Mouse (Mus musculus): Measurements from ENCODE around the gene H2al2a. TPM values are rescaled to one million over a fixed set of nuclear protein-coding genes. Genes with fewer than 3 reads are reported as not detected.
"Not testable (repeated sequence)": the region's sequence is repeated elsewhere in the genome, so short reads cannot be mapped to it uniquely, and the experiment has no call there.

Gene H2al2a
- total and polyA plus RNA-seq, 3 experiments = 0.51 TPM; not detected in 2

- no peak for TF ChIP-seq POLR2A (IDR thresholded peaks at IDR 0.05; ENCODE audit: insufficient read depth, low read depth, low read length)
- no peak for TF ChIP-seq CTCF (IDR thresholded peaks at IDR 0.05)
- no peak for TF ChIP-seq EP300 (IDR thresholded peaks at IDR 0.05; ENCODE audit: insufficient read depth, low read depth, low read length)
- H3K9ac ChIP-seq (ENCODE audit: low read depth, low read length) = no peak overlapping the region
- H3K4me3 ChIP-seq = no peak overlapping the region
- H3K27ac ChIP-seq = no peak overlapping the region
- DNase-seq = no peak
- no peaks in the 10 kb centered on the region for H3K79me2 ChIP-seq (replicated peaks; ENCODE audit: control insufficient read depth, insufficient read depth, low read length)
- no peaks in the 10 kb centered on the region for H3K4me1 ChIP-seq (ENCODE audit: control insufficient read depth, insufficient read depth, low read length)
- no peaks in the 10 kb centered on the region for H3K36me3 ChIP-seq (ENCODE audit: control insufficient read depth, insufficient read depth, low read length)
- no peaks in the 10 kb centered on the region for H3K27me3 ChIP-seq (ENCODE audit: control insufficient read depth, insufficient read depth, low read length)
- intact Hi-C loops (cut with DNase I) = no loop called here
Observed at GRCm38 (mm10) chr2:17989562-17989961, 7.2 kb downstream of the H2al2a start.

GRCm38 (mm10) chr2:17989115-17989514 is 7.6 kb downstream of the H2al2a start:
- DNase-seq = no peak
- Histone ChIP-seq H3K79me2 (replicated peaks; ENCODE audit: control insufficient read depth, insufficient read depth, low read length) (no peaks in the 10 kb centered on the region), H3K9ac (ENCODE audit: low read depth, low read length) (no peak overlapping the region), H3K4me1 (ENCODE audit: control insufficient read depth, insufficient read depth, low read length) (no peaks in the 10 kb centered on the region), H3K27me3 (ENCODE audit: control insufficient read depth, insufficient read depth, low read length) (no peaks in the 10 kb centered on the region), H3K36me3 (ENCODE audit: control insufficient read depth, insufficient read depth, low read length) (no peaks in the 10 kb centered on the region), H3K27ac (no peak overlapping the region), H3K4me3 (no peak overlapping the region)
- 66% methylated on average over 3 of the region's 3 CpGs for WGBS
- TF ChIP-seq POLR2A (IDR thresholded peaks at IDR 0.05; ENCODE audit: insufficient read depth, low read depth, low read length) = no peak
- TF ChIP-seq EP300 (IDR thresholded peaks at IDR 0.05; ENCODE audit: insufficient read depth, low read depth, low read length) = no peak
- TF ChIP-seq CTCF (IDR thresholded peaks at IDR 0.05) = no peak
- intact Hi-C loops (cut with DNase I) = no loop called here

DNA sequence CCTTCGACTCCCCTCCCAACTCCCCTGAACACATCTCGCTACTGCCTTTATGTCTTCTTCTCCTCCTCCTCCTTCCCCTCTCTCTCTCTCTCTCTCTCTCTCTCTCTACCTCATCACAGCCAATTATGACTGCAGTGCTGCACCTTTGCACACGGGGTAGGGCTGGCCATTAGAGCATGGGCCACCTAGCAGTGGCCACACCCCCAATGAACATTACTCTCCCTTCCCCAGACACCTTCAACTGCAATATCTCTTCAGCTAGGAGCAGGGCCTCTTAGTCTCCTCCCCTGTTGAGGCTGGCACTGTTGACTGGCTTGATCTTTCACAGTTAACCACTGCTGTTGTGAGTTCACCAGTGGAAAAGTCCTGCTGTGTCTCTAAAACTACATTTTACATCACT is 10.1 kb downstream of the H2al2a start:
- H3K4me3 ChIP-seq = no peak overlapping the region
- H3K9ac ChIP-seq (ENCODE audit: low read depth, low read length) = no peak overlapping the region
- no peak overlapping the region for H3K27ac ChIP-seq
- no peaks in the 10 kb centered on the region for H3K27me3 ChIP-seq (ENCODE audit: control insufficient read depth, insufficient read depth, low read length)
- H3K79me2 ChIP-seq (replicated peaks; ENCODE audit: control insufficient read depth, insufficient read depth, low read length) = no peaks in the 10 kb centered on the region
- no peak for DNase-seq
- no peak for TF ChIP-seq CTCF (IDR thresholded peaks at IDR 0.05)
- no peak for TF ChIP-seq POLR2A (IDR thresholded peaks at IDR 0.05; ENCODE audit: insufficient read depth, low read depth, low read length)
- TF ChIP-seq EP300 (IDR thresholded peaks at IDR 0.05; ENCODE audit: insufficient read depth, low read depth, low read length) = no peak
- no peaks in the 10 kb centered on the region for H3K36me3 ChIP-seq (ENCODE audit: control insufficient read depth, insufficient read depth, low read length)
- no peaks in the 10 kb centered on the region for H3K4me1 ChIP-seq (ENCODE audit: control insufficient read depth, insufficient read depth, low read length)
- intact Hi-C loops (cut with DNase I) = no loop called here
- WGBS = 77% methylated on average over 3 of the region's 3 CpGs

DNA sequence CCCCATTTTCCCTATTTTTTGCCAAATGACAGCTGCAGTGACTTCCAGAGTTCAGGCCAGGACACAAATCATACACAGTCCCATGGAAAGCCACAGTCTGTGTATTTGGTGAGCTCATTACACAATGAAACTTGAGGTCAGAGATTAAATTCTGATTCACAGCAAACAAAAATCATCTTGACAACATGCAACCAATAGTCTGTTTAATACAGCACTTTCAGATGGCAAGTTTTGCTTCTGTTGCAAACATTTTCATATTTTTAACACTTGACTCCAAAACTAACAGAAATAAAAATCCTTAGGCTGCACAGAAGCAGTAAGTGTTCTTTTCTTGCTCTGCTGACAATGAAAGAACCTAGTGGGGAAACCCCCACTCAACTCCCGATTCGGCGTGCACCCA is 12.0 kb downstream of the H2al2a start:
- no peak for DNase-seq
- WGBS = 90% methylated on average over 3 of the region's 3 CpGs
- H3K36me3 ChIP-seq (ENCODE audit: control insufficient read depth, insufficient read depth, low read length) = no peaks in the 10 kb centered on the region
- no peak overlapping the region for H3K27ac ChIP-seq
- TF ChIP-seq CTCF (IDR thresholded peaks at IDR 0.05) = no peak
- no peak for TF ChIP-seq EP300 (IDR thresholded peaks at IDR 0.05; ENCODE audit: insufficient read depth, low read depth, low read length)
- no peak for TF ChIP-seq POLR2A (IDR thresholded peaks at IDR 0.05; ENCODE audit: insufficient read depth, low read depth, low read length)
- H3K4me3 ChIP-seq = no peak overlapping the region
- H3K4me1 ChIP-seq (ENCODE audit: control insufficient read depth, insufficient read depth, low read length) = no peaks in the 10 kb centered on the region
- no peak overlapping the region for H3K9ac ChIP-seq (ENCODE audit: low read depth, low read length)
- intact Hi-C loops (cut with DNase I) = no loop called here
- H3K27me3 ChIP-seq (ENCODE audit: control insufficient read depth, insufficient read depth, low read length) = no peaks in the 10 kb centered on the region
- H3K79me2 ChIP-seq (replicated peaks; ENCODE audit: control insufficient read depth, insufficient read depth, low read length) = no peaks in the 10 kb centered on the region

- H3K4me3 ChIP-seq = no peak overlapping the region
- no peak overlapping the region for H3K27ac ChIP-seq
- no peak for TF ChIP-seq POLR2A (IDR thresholded peaks at IDR 0.05; ENCODE audit: insufficient read depth, low read depth, low read length)
- DNase-seq = no peak
- intact Hi-C loops (cut with DNase I) = no loop called here
- H3K4me1 ChIP-seq (ENCODE audit: control insufficient read depth, insufficient read depth, low read length) = no peaks in the 10 kb centered on the region
- no peak overlapping the region for H3K9ac ChIP-seq (ENCODE audit: low read depth, low read length)
- no peaks in the 10 kb centered on the region for H3K79me2 ChIP-seq (replicated peaks; ENCODE audit: control insufficient read depth, insufficient read depth, low read length)
- no peaks in the 10 kb centered on the region for H3K36me3 ChIP-seq (ENCODE audit: control insufficient read depth, insufficient read depth, low read length)
- WGBS = 92% methylated on average over 1 of the region's 1 CpGs
- no peaks in the 10 kb centered on the region for H3K27me3 ChIP-seq (ENCODE audit: control insufficient read depth, insufficient read depth, low read length)
Observed at GRCm38 (mm10) chr2:17982747-17983146, 14.0 kb downstream of the H2al2a start.

GRCm38 (mm10) chr2:17978706-17979105 is 18.1 kb downstream of the H2al2a start:
- H3K27me3 ChIP-seq (ENCODE audit: control insufficient read depth, insufficient read depth, low read length) = no peaks in the 10 kb centered on the region
- no peaks in the 10 kb centered on the region for H3K36me3 ChIP-seq (ENCODE audit: control insufficient read depth, insufficient read depth, low read length)
- intact Hi-C loops (cut with DNase I) = no loop called here
- no peaks in the 10 kb centered on the region for H3K79me2 ChIP-seq (replicated peaks; ENCODE audit: control insufficient read depth, insufficient read depth, low read length)
- H3K9ac ChIP-seq (ENCODE audit: low read depth, low read length) = no peak overlapping the region
- no peak overlapping the region for H3K4me3 ChIP-seq
- TF ChIP-seq POLR2A (IDR thresholded peaks at IDR 0.05; ENCODE audit: insufficient read depth, low read depth, low read length) (no peak), EP300 (IDR thresholded peaks at IDR 0.05; ENCODE audit: insufficient read depth, low read depth, low read length) (no peak), CTCF (IDR thresholded peaks at IDR 0.05) (no peak)
- H3K27ac ChIP-seq = no peak overlapping the region
- no peaks in the 10 kb centered on the region for H3K4me1 ChIP-seq (ENCODE audit: control insufficient read depth, insufficient read depth, low read length)
- 90% methylated on average over 6 of the region's 6 CpGs for WGBS
- DNase-seq = no peak

DNA sequence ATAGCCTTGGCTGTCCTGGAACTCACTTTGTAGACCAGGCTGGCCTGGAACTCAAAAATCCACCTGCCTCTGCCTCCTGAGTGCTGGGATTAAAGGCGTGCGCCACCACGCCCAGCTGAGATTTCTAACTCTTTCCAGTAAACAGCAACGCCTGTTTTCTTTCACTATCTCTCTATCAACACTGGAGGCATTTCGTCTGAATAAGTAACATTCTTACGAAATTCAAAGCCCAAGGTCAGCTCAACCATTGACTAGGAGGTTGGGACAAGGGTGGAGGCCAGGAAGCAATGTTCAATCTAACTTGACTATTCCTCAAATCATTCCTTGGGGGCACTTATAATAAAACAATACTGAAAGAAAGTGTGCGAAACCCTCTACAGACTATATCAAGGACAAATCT is 18.5 kb downstream of the H2al2a start:
- H3K36me3 ChIP-seq (ENCODE audit: control insufficient read depth, insufficient read depth, low read length); H3K27me3 ChIP-seq (ENCODE audit: control insufficient read depth, insufficient read depth, low read length); H3K79me2 ChIP-seq (replicated peaks; ENCODE audit: control insufficient read depth, insufficient read depth, low read length); H3K9ac ChIP-seq (ENCODE audit: low read depth, low read length); intact Hi-C loops (cut with DNase I); H3K4me1 ChIP-seq (ENCODE audit: control insufficient read depth, insufficient read depth, low read length); DNase-seq; H3K27ac ChIP-seq; H3K4me3 ChIP-seq: not testable (repeated sequence)
- 92% methylated on average over 7 of the region's 7 CpGs for whole genome bisulfite sequencing

DNA sequence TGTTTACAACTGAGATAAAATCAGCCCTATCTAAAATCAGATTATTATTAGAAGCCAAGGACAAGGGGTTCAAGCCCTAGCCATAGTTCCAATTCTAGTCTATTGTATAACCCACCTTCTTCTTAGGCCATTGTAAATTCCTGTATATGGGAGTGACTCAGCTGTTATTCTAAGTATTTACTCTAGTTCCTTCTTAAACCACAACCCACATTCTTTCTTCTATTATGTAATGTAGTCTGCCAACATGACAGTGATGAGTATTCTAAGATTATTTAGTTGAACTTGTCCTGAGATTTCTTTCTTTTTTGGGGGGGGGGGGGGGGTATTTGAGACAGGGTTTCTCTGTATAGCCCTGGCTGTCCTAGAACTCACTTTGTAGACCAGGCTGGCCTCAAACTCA is 19.1 kb downstream of the H2al2a start:
- H3K9ac ChIP-seq (ENCODE audit: low read depth, low read length); H3K27me3 ChIP-seq (ENCODE audit: control insufficient read depth, insufficient read depth, low read length); H3K4me1 ChIP-seq (ENCODE audit: control insufficient read depth, insufficient read depth, low read length); intact Hi-C loops (cut with DNase I); H3K27ac ChIP-seq; H3K36me3 ChIP-seq (ENCODE audit: control insufficient read depth, insufficient read depth, low read length); DNase-seq; H3K4me3 ChIP-seq; H3K79me2 ChIP-seq (replicated peaks; ENCODE audit: control insufficient read depth, insufficient read depth, low read length): not testable (repeated sequence)
